Mouse (Mus musculus) layer of hippocampus, adult 8-10 months (tissue): Measurements from ENCODE around the gene Cdk2. TPM values are rescaled to one million over a fixed set of nuclear protein-coding genes. Genes with fewer than 3 reads are reported as not detected.

Source experiments
- DNase-seq, 2 experiments: peaks; one replicate each; pipeline ENCODE4 v3.0.0; 2022; ENCODE audit warnings: low spot score in 2 of 2
- total RNA-seq, 4 experiments: library from RNA; stranded (reverse); gene quantifications; 2 replicates each; pipeline ENCODE4 v1.2.4; 2022

Cdk2 gene
- total RNA-seq, 4 experiments from 2014 or later: 2.5 to 4.3 (median 3.4) TPM

- no peak for DNase-seq
Measured at GRCm38 (mm10) chr10:128656731-128657130, 48.1 kb downstream of the Cdk2 start.

- DNase-seq: no peak
Measured at GRCm38 (mm10) chr10:128655254-128655653, 49.6 kb downstream of the Cdk2 start.

- no peak for DNase-seq
Measured at GRCm38 (mm10) chr10:128653866-128654265, 51.0 kb downstream of the Cdk2 start.

Other genes starting within 250 kb of the Cdk2 start
- 100 to 1,000 TPM; 238 to 267 (median 258) TPM for gene Smarcc2, start 245.8 kb downstream of the Cdk2 start, total RNA-seq
- gene Myl6, start 210.9 kb downstream of the Cdk2 start, total RNA-seq: 100 to 1,000 TPM; 486 to 591 (median 538) TPM
- 10 to 100 TPM; 18.4 to 23.6 (median 22.6) TPM for gene Myl6b, start 206.3 kb downstream of the Cdk2 start, total RNA-seq
- 10 to 100 TPM in 2 of 4 experiments, 1 to 10 TPM in 2; 7.0 to 11.5 (median 9.3) TPM for gene Esyt1, start 179.2 kb downstream of the Cdk2 start, total RNA-seq
- gene Zc3h10, start 157.3 kb downstream of the Cdk2 start, total RNA-seq: 10 to 100 TPM; 12.7 to 17.0 (median 15.2) TPM
- gene Rpl41, start 155.7 kb downstream of the Cdk2 start, total RNA-seq: 1,000 to 10,000 TPM; 1,259 to 1,817 (median 1,529) TPM
- gene Pa2g4, start 139.0 kb downstream of the Cdk2 start, total RNA-seq: 10 to 100 TPM; 58.7 to 62.0 (median 59.0) TPM
- gene Erbb3, start 115.4 kb downstream of the Cdk2 start, total RNA-seq: 1 to 10 TPM; 6.8 to 8.4 (median 8.1) TPM
- 100 to 1,000 TPM; 141 to 325 (median 239) TPM for gene Rps26, start 78.3 kb downstream of the Cdk2 start, total RNA-seq
- gene Ikzf4, start 59.0 kb downstream of the Cdk2 start, total RNA-seq: 10 to 100 TPM; 15.5 to 19.8 (median 16.2) TPM
- 10 to 100 TPM; 12.0 to 16.6 (median 14.3) TPM for gene Suox, start 31.0 kb downstream of the Cdk2 start, total RNA-seq
- 100 to 1,000 TPM; 132 to 151 (median 135) TPM for gene Rab5b, start 8.8 kb downstream of the Cdk2 start, total RNA-seq
- gene Pmel, start 836 bp downstream of the Cdk2 start, total RNA-seq: 1 to 10 TPM in 3 of 4 experiments, under 1 TPM in 1; 0.62 to 2.4 (median 1.1) TPM
- 10 to 100 TPM; 11.3 to 15.4 (median 13.9) TPM for gene Dgka, start 39.8 kb upstream of the Cdk2 start, total RNA-seq
- gene Pym1, start 42.9 kb upstream of the Cdk2 start, total RNA-seq: 10 to 100 TPM; 19.6 to 27.3 (median 25.7) TPM
- 1 to 10 TPM in 2 of 4 experiments, under 1 TPM in 2; 0.64 to 3.3 (median 1.5) TPM for gene Mmp19, start 85.9 kb upstream of the Cdk2 start, total RNA-seq
- gene Dnajc14, start 99.0 kb upstream of the Cdk2 start, total RNA-seq: 10 to 100 TPM; 60.8 to 71.5 (median 65.6) TPM
- gene Tmem198b, start 99.3 kb upstream of the Cdk2 start, total RNA-seq: 10 to 100 TPM in 3 of 4 experiments, 1 to 10 TPM in 1; 9.5 to 13.9 (median 11.6) TPM
- 10 to 100 TPM; 32.7 to 41.2 (median 35.1) TPM for gene Sarnp, start 112.3 kb upstream of the Cdk2 start, total RNA-seq
- gene Ormdl2, start 116.6 kb upstream of the Cdk2 start, total RNA-seq: 10 to 100 TPM in 1 of 4 experiments, 1 to 10 TPM in 3; 8.9 to 10.5 (median 9.6) TPM
- 10 to 100 TPM; 19.9 to 22.7 (median 22.3) TPM for gene Gdf11, start 186.7 kb upstream of the Cdk2 start, total RNA-seq
- gene Cd63, start 196.0 kb upstream of the Cdk2 start, total RNA-seq: 100 to 1,000 TPM in 2 of 4 experiments, 10 to 100 TPM in 2; 76.9 to 199 (median 126) TPM
- 1 to 10 TPM; 4.5 to 7.8 (median 7.2) TPM for gene Rdh5, start 217.9 kb upstream of the Cdk2 start, total RNA-seq
- gene Bloc1s1, start 219.0 kb upstream of the Cdk2 start, total RNA-seq: 100 to 1,000 TPM in 2 of 4 experiments, 10 to 100 TPM in 2; 69.0 to 104 (median 90.6) TPM
- gene Itga7, start 228.8 kb upstream of the Cdk2 start, total RNA-seq: 10 to 100 TPM; 29.5 to 35.4 (median 31.6) TPM